Mouse (Mus musculus): Measurements from ENCODE around the gene Greb1.

- TF ChIP-seq CTCF (IDR thresholded peaks at IDR 0.05; ENCODE audit: extremely low read depth, insufficient read depth, low read length) (no peak), POLR2A (IDR thresholded peaks at IDR 0.05; ENCODE audit: extremely low read depth, insufficient read depth, low read length) (no peak)
These were observed 70.5 kb downstream of the Greb1 start for GRCm38 (mm10) chr12:16730196-16730595.

Data from cortical plate, adult 2 months (tissue).